Mouse (Mus musculus) right cerebral cortex, adult 18-20 months (tissue): ENCODE measurements at regions not wholly inside any gene's neighbourhood (a gene's known extent, or its start where the extent isn't known, plus 50 kb on each side); places are given as distances from the start of the nearest gene placed in this dataset.
"Not testable (repeated sequence)": the region's sequence is repeated elsewhere in the genome, so short reads cannot be mapped to it uniquely, and the experiment has no call there.

Experiments used
- DNase-seq: peaks from one replicate; pipeline ENCODE4 v3.0.0; 2022; ENCODE audit warnings: mixed read lengths

- no peak for DNase-seq
Observed at GRCm38 (mm10) chr3:137227122-137227838, 113.6 kb upstream of the Emcn start.

GRCm38 (mm10) chr3:137228416-137228815, 112.5 kb upstream of the Emcn start:
- no peak for DNase-seq

- no peak for DNase-seq
Observed at GRCm38 (mm10) chr3:137242877-137243276, 98.0 kb upstream of the Emcn start.

- no peak for DNase-seq
Observed at GRCm38 (mm10) chr3:137263907-137264306, 77.0 kb upstream of the Emcn start.

- no peak for DNase-seq
Observed at GRCm38 (mm10) chr3:137267752-137268151, 73.1 kb upstream of the Emcn start.

- DNase-seq, result no peak
Observed at GRCm38 (mm10) chr3:137275444-137275843, 65.4 kb upstream of the Emcn start.

GRCm38 (mm10) chr3:137279284-137279683, 61.6 kb upstream of the Emcn start:
- DNase-seq, result no peak

GRCm38 (mm10) chr3:137281052-137281451, 59.8 kb upstream of the Emcn start:
- no peak for DNase-seq

- DNase-seq, result not testable (repeated sequence)
Observed at GRCm38 (mm10) chr3:137287558-137287957, 53.3 kb upstream of the Emcn start.

- DNase-seq, result no peak
Observed at GRCm38 (mm10) chr3:137288301-137288942, 52.4 kb upstream of the Emcn start.

- no peak for DNase-seq
Observed at GRCm38 (mm10) chr3:137288943-137289682, 51.8 kb upstream of the Emcn start.

- no peak for DNase-seq
Observed at GRCm38 (mm10) chr3:137289683-137289984, 51.2 kb upstream of the Emcn start.
